Mouse (Mus musculus): ENCODE measurements around the gene Traf5. TPM values are rescaled to one million over a fixed set of nuclear protein-coding genes. Genes with fewer than 3 reads are reported as not detected.

Traf5 gene
- total RNA-seq, 2 experiments from 2014 or later: 2.7 to 2.8 TPM

GRCm38 (mm10) chr1:191974509-191975405 is 117.6 kb downstream of the Traf5 start:
- H3K4me3 ChIP-seq: no peak overlapping the region
- intact Hi-C loops (cut with DNase I): no loop called here
- TF ChIP-seq CTCF (IDR thresholded peaks at IDR 0.05): no peak

GRCm38 (mm10) chr1:191969939-191970338 is 122.4 kb downstream of the Traf5 start:
- Histone ChIP-seq H3K27ac (peak overlapping the region; percentile 48; the same call in 1 of the 2 replicates), H3K4me3 (no peak overlapping the region)
- intact Hi-C loops (cut with DNase I): loop anchor here (5.0 kb wide), 1 partner anchor 742 kb away; no protein-coding TSS in a partner anchor
- DNase-seq: no peak
- TF ChIP-seq CTCF (IDR thresholded peaks at IDR 0.05): no peak

More at GRCm38 (mm10) chr1:191974509-191975405, 117.6 kb downstream of the Traf5 start:
- H3K27ac ChIP-seq: no peak overlapping the region
- peak; percentile 47 for DNase-seq

- TF ChIP-seq CTCF (IDR thresholded peaks at IDR 0.05): peak; percentile 96
- intact Hi-C loops (cut with DNase I): loop anchor here (1.0 to 5.0 kb wide), 4 partner anchors 58 to 747 kb away; partner anchors contain the start of gene Slc30a1
- Histone ChIP-seq H3K4me3 (peak overlapping the region; percentile 46), H3K27ac (peak overlapping the region; percentile 28; the same call in 1 of the 2 replicates)
- DNase-seq: peak; percentile 78
Observed at GRCm38 (mm10) chr1:191964773-191965481, 127.4 kb downstream of the Traf5 start.

GRCm38 (mm10) chr1:191963948-191964772 is 128.2 kb downstream of the Traf5 start:
- TF ChIP-seq CTCF (IDR thresholded peaks at IDR 0.05): peak; percentile 91
- peak; percentile 92 for DNase-seq
- intact Hi-C loops (cut with DNase I): loop anchor here (1.0 to 2.0 kb wide), 2 partner anchors 57 to 130 kb away; partner anchors contain the start of gene Slc30a1
- Histone ChIP-seq H3K27ac (peak overlapping the region; percentile 28), H3K4me3 (no peak overlapping the region)

GRCm38 (mm10) chr1:191963413-191963812 is 128.9 kb downstream of the Traf5 start:
- DNase-seq: peak; percentile 13
- no peak for TF ChIP-seq CTCF (IDR thresholded peaks at IDR 0.05)
- intact Hi-C loops (cut with DNase I): no loop called here
- H3K4me3 ChIP-seq: no peak overlapping the region
- H3K27ac ChIP-seq: 0 out of 2 replicates have a peak overlapping the region, but pooled peaks have one; percentile 20

- H3K4me3 ChIP-seq: no peak overlapping the region
- intact Hi-C loops (cut with DNase I): no loop called here
- DNase-seq: no peak
- H3K27ac ChIP-seq: no peak overlapping the region
- no peak for TF ChIP-seq CTCF (IDR thresholded peaks at IDR 0.05)
Observed at GRCm38 (mm10) chr1:191960946-191961345, 131.4 kb downstream of the Traf5 start.

GRCm38 (mm10) chr1:191957321-191957720 is 135.0 kb downstream of the Traf5 start:
- intact Hi-C loops (cut with DNase I): no loop called here
- Histone ChIP-seq H3K4me3 (no peak overlapping the region), H3K27ac (peak overlapping the region; percentile 71)
- peak; percentile 18 for DNase-seq
- TF ChIP-seq CTCF (IDR thresholded peaks at IDR 0.05): no peak

GRCm38 (mm10) chr1:191956871-191957270 is 135.5 kb downstream of the Traf5 start:
- intact Hi-C loops (cut with DNase I): no loop called here
- no peak for TF ChIP-seq CTCF (IDR thresholded peaks at IDR 0.05)
- H3K4me3 ChIP-seq: peak overlapping the region; percentile 52
- peak overlapping the region; percentile 88 for H3K27ac ChIP-seq
- DNase-seq: peak; percentile 24

GRCm38 (mm10) chr1:191956261-191956660 is 136.1 kb downstream of the Traf5 start:
- intact Hi-C loops (cut with DNase I): no loop called here
- Histone ChIP-seq H3K27ac (peak overlapping the region; percentile 88), H3K4me3 (peak overlapping the region; percentile 52)
- DNase-seq: peak; percentile 33
- TF ChIP-seq CTCF (IDR thresholded peaks at IDR 0.05): no peak

- DNase-seq: peak; percentile 38
- intact Hi-C loops (cut with DNase I): no loop called here
- H3K4me3 ChIP-seq: no peak overlapping the region
- TF ChIP-seq CTCF (IDR thresholded peaks at IDR 0.05): no peak
- H3K27ac ChIP-seq: peak overlapping the region; percentile 88
Observed at GRCm38 (mm10) chr1:191955101-191955500, 137.3 kb downstream of the Traf5 start.

GRCm38 (mm10) chr1:191952733-191953335 is 139.5 kb downstream of the Traf5 start:
- no peak overlapping the region for H3K27ac ChIP-seq
- TF ChIP-seq CTCF (IDR thresholded peaks at IDR 0.05): no peak
- no peak for DNase-seq
- intact Hi-C loops (cut with DNase I): no loop called here
- H3K4me3 ChIP-seq: no peak overlapping the region
